8 mouse cellular contexts compared by ENCODE assay signal in genomic region chr10:61928725-61929651, GRCm38 (mm10). TPM values are rescaled to one million over a fixed set of nuclear protein-coding genes. Genes with fewer than 3 reads are reported as not detected.
DNase-seq lines count a peak whose midpoint lies in the region; ATAC-seq and TF ChIP-seq lines count a peak whose summit lies in the region.

No protein-coding gene starts in this region.

- in situ Hi-C loops in ES-E14 (cut with MboI; ENCODE audit: low sequenced_read_pairs in 2 of 2, unreplicated experiment in 2 of 2) = no loop called here

- H3K27ac ChIP-seq in ES-E14 (ENCODE audit: insufficient read depth, low read depth, low read length, poor library complexity, severe bottlenecking) = peak overlapping the region; percentile 93
- no peak overlapping the region for H3K27ac ChIP-seq in hindbrain, embryonic 16.5 days (ENCODE audit: low read depth, low read length)
- no peak overlapping the region; the same call in 1 of the 2 replicates for H3K27ac ChIP-seq in liver, embryonic 11.5 days (ENCODE audit: low read depth, low read length)
- no peak overlapping the region for H3K27ac ChIP-seq in neural tube, embryonic 14.5 days (ENCODE audit: low read depth, low read length)

- no peaks in the 10 kb centered on the region for H3K27me3 ChIP-seq in hindbrain, embryonic 16.5 days (replicated peaks; ENCODE audit: control insufficient read depth, insufficient read depth, low read length)
- H3K27me3 ChIP-seq in liver, embryonic 11.5 days (replicated peaks; ENCODE audit: control insufficient read depth, insufficient read depth, low read length) = no peaks in the 10 kb centered on the region
- no peaks in the 10 kb centered on the region for H3K27me3 ChIP-seq in neural tube, embryonic 14.5 days (ENCODE audit: control insufficient read depth, insufficient read depth, low read length)

- H3K9ac ChIP-seq in ES-E14 (ENCODE audit: insufficient read depth, low read depth, low read length, poor library complexity, severe bottlenecking) = peak overlapping the region; percentile 64
- H3K9ac ChIP-seq in hindbrain, embryonic 16.5 days (ENCODE audit: low read depth, low read length) = no peak overlapping the region; the same call in 1 of the 2 replicates
- no peak overlapping the region for H3K9ac ChIP-seq in liver, embryonic 11.5 days (ENCODE audit: low read depth, low read length)
- peak overlapping the region; percentile 25; the same call in 1 of the 2 replicates for H3K9ac ChIP-seq in neural tube, embryonic 14.5 days (replicated peaks; ENCODE audit: low read depth, low read length)

- DNase-seq in ES-E14 (ENCODE audit: low read depth, low spot score) = peak; percentile 83
- peak; percentile 78 for DNase-seq in embryo, embryonic 10.5 days (ENCODE audit: low spot score)
- peak; percentile 55 for DNase-seq in liver, embryonic 11.5 days (ENCODE audit: low spot score)
- no peak for DNase-seq in testis, postnatal 14 days (ENCODE audit: low spot score)
- DNase-seq in gastrocnemius, postnatal 10 days = no peak
- DNase-seq in frontal cortex, postnatal 25 days (ENCODE audit: low spot score in 2 of 2) = no peak

- H3K36me3 ChIP-seq in ES-E14 (ENCODE audit: control insufficient read depth, insufficient read depth, low read length, poor library complexity, severe bottlenecking) = no peaks in the 10 kb centered on the region
- no peaks in the 10 kb centered on the region for H3K36me3 ChIP-seq in hindbrain, embryonic 16.5 days (ENCODE audit: control insufficient read depth, insufficient read depth, low read length)
- H3K36me3 ChIP-seq in liver, embryonic 11.5 days (ENCODE audit: control insufficient read depth, insufficient read depth, low read length) = no peaks in the 10 kb centered on the region
- H3K36me3 ChIP-seq in neural tube, embryonic 14.5 days (ENCODE audit: control insufficient read depth, insufficient read depth, low read length) = no peaks in the 10 kb centered on the region

- WGBS in hindbrain, embryonic 16.5 days = 14% methylated on average over 24 of the region's 24 CpGs
- 2% methylated on average over 24 of the region's 24 CpGs for WGBS in liver, embryonic 11.5 days
- WGBS in neural tube, embryonic 14.5 days = 9% methylated on average over 24 of the region's 24 CpGs

- peaks cover 18 to 23% of the 10 kb centered on the region in 2 experiments for H3K4me1 ChIP-seq in ES-E14 (ENCODE audit: control insufficient read depth in 2 of 2, insufficient read depth in 2 of 2, low read length in 2 of 2, poor library complexity in 1 of 2)
- peaks cover 9% of the 10 kb centered on the region for H3K4me1 ChIP-seq in hindbrain, embryonic 16.5 days (ENCODE audit: control insufficient read depth, insufficient read depth, low read depth, low read length)
- H3K4me1 ChIP-seq in liver, embryonic 11.5 days (replicated peaks; ENCODE audit: control insufficient read depth, insufficient read depth, low read length) = peaks cover 8% of the 10 kb centered on the region
- H3K4me1 ChIP-seq in neural tube, embryonic 14.5 days (ENCODE audit: control insufficient read depth, insufficient read depth, low read length) = peaks cover 6% of the 10 kb centered on the region; the same call in 1 of the 2 replicates

- H3K4me3 ChIP-seq in ES-E14 (ENCODE audit: insufficient read depth in 1 of 2, low read depth in 1 of 2, low read length in 2 of 2, poor library complexity in 1 of 2, severe bottlenecking in 1 of 2) = peak overlapping the region; percentile 15 to 34; a peak in 3 of 4 replicates
- no peak overlapping the region for H3K4me3 ChIP-seq in hindbrain, embryonic 16.5 days (ENCODE audit: low read length)
- no peak overlapping the region for H3K4me3 ChIP-seq in liver, embryonic 11.5 days (ENCODE audit: low read depth, low read length)
- no peak overlapping the region for H3K4me3 ChIP-seq in neural tube, embryonic 14.5 days (ENCODE audit: low read depth, low read length)

- peak; percentile 61; the same call in 1 of the 2 replicates for ATAC-seq in hindbrain, embryonic 16.5 days
- peak; percentile 64 for ATAC-seq in liver, embryonic 11.5 days (replicated peaks; ENCODE audit: low FRiP score)
- no peak for ATAC-seq in neural tube, embryonic 14.5 days (ENCODE audit: low read depth)

- no peak overlapping the region for H3K4me2 ChIP-seq in hindbrain, embryonic 16.5 days (ENCODE audit: low read length)
- H3K4me2 ChIP-seq in liver, embryonic 11.5 days = peak overlapping the region; percentile 51
- no peak overlapping the region for H3K4me2 ChIP-seq in neural tube, embryonic 14.5 days (ENCODE audit: low read depth, low read length)

- no peaks in the 10 kb centered on the region for H3K9me3 ChIP-seq in ES-E14 (ENCODE audit: control insufficient read depth, insufficient read depth, low read depth, low read length)
- no peaks in the 10 kb centered on the region for H3K9me3 ChIP-seq in hindbrain, embryonic 16.5 days (ENCODE audit: control insufficient read depth, low read length)
- no peaks in the 10 kb centered on the region for H3K9me3 ChIP-seq in liver, embryonic 11.5 days (ENCODE audit: control insufficient read depth, low read length)
- H3K9me3 ChIP-seq in neural tube, embryonic 14.5 days (ENCODE audit: control insufficient read depth, low read length) = no peaks in the 10 kb centered on the region

TF ChIP-seq in ES-E14, 5 proteins besides CTCF, POLR2A, EP300 and RAD21:
- TF ChIP-seq ZNF384 (IDR thresholded peaks at IDR 0.05; ENCODE audit: low read depth, low read length) (peak; percentile 87), CHD2 (IDR thresholded peaks at IDR 0.05; ENCODE audit: low read depth, low read length) (peak; percentile 62; the same call in 1 of the 2 replicates), HCFC1 (IDR thresholded peaks at IDR 0.05; ENCODE audit: borderline replicate concordance, insufficient read depth, low read length) (peak; percentile 45; the same call in 1 of the 2 replicates), ZC3H11A (IDR thresholded peaks at IDR 0.05; ENCODE audit: borderline replicate concordance, low read depth, low read length) (no peak), MAFK (IDR thresholded peaks at IDR 0.05; ENCODE audit: insufficient read depth, low read depth, low read length) (peak; percentile 47)
TF ChIP-seq in ES-E14: peak in this region for 4.

RNA-seq across cellular contexts. Expression of gene Col13a1, which starts 49.9 kb away (rescaled TPM):
- total RNA-seq in ES-E14 (2012; rRNA removed) = 4.2 and 4.7 TPM in 2 replicates
- polyA plus RNA-seq in hindbrain, embryonic 16.5 days (2015; fragmentation: Nextera tagmentation; extraction: Ambion mirVana) = 2.4 and 3.1 TPM in 2 replicates
- polyA plus RNA-seq in liver, embryonic 11.5 days (2014; fragmentation: Nextera tagmentation; extraction: Ambion mirVana) = 4.0 and 4.6 TPM in 2 replicates
- polyA plus RNA-seq in neural tube, embryonic 14.5 days (2014; fragmentation: Nextera tagmentation; extraction: Ambion mirVana) = 0.31 and 3.2 TPM in 2 replicates
- 1 to 10 TPM; 3.4 to 7.2 TPM for total RNA-seq in gastrocnemius, postnatal 10 days (2021)

Comparison
In these comparisons a context has a peak if more than half of its experiments do, and no peak if none do; other contexts are left out.
1. DNase-seq: peak in ES-E14 (single experiment), embryo, embryonic 10.5 days (single experiment) and liver, embryonic 11.5 days (single experiment); none in testis, postnatal 14 days (single experiment), gastrocnemius, postnatal 10 days (single experiment) and frontal cortex, postnatal 25 days (0 of 2).
2. H3K4me3 ChIP-seq: peak in ES-E14 (2 of 2); none in hindbrain, embryonic 16.5 days (single experiment), liver, embryonic 11.5 days (single experiment) and neural tube, embryonic 14.5 days (single experiment).
3. H3K9ac ChIP-seq: peak in ES-E14 (single experiment) and neural tube, embryonic 14.5 days (single experiment); none in hindbrain, embryonic 16.5 days (single experiment) and liver, embryonic 11.5 days (single experiment).